27 mouse cellular contexts compared by ENCODE assay signal in the genomic region with DNA sequence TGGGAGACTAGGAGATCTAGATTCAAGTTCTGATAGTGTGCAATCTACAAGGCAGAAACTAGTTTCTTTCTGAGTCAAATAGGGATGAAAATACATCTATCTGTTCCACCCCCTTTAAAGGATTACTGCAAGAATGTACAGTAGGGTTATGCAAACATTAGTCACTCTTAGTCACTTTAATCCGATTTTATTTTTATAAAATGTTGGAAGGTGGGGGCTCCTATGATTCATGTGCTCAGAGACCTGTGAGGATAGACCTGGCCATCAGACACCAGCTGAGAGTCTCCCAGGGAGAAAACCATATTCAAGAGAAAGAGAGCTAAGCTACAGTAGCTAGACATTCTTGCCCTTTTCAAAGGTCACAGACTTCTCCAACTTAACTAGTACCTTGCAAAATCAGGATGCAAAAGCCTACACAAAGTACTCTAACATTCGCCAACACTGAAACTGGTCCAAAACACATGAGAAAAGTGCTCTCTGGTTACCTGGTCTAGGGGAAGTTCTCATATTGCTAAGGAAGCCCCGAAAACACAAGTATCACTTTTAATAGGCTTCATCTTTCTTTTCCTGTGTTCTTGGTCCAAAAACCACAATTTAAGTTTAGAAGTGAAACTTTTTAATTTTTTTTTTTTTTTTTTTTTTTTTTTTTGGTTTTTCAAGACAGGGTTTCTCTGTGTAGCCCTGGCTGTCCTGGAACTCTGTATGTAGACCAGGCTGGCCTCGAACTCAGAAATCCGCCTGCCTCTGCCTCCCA. TPM values are rescaled to one million over a fixed set of nuclear protein-coding genes. Genes with fewer than 3 reads are reported as not detected.
DNase-seq lines count a peak whose midpoint lies in the region; ATAC-seq and TF ChIP-seq lines count a peak whose summit lies in the region.
"Had no signal": no experiment of that assay in that cellular context is flagged by ENCODE, and none has a peak within 500 bp of the region (broad histone marks: within the 10 kb centered on the region; RNA-seq: fewer than 3 reads in every experiment).

No protein-coding gene starts in this region.

- ATAC-seq in midbrain, embryonic 11.5 days (ENCODE audit: low FRiP score): no peak
- no peak for ATAC-seq in midbrain, embryonic 16.5 days
- no peak for ATAC-seq in hindbrain, postnatal 0 days
- ATAC-seq: midbrain, embryonic 13.5 days had no signal

- TF ChIP-seq CTCF in embryonic fibroblast, embryonic 13.5 days (IDR thresholded peaks at IDR 0.05; ENCODE audit: borderline replicate concordance, insufficient read depth, low read length): no peak
- TF ChIP-seq CTCF in hindbrain, postnatal 0 days (IDR thresholded peaks at IDR 0.05; ENCODE audit: low read depth): no peak

- H3K36me3 ChIP-seq in midbrain, embryonic 11.5 days (ENCODE audit: control insufficient read depth, insufficient read depth, low read length): peaks cover 2% of the 10 kb centered on the region; the same call in 1 of the 2 replicates
- no peaks in the 10 kb centered on the region; the same call in 1 of the 2 replicates for H3K36me3 ChIP-seq in midbrain, embryonic 16.5 days (ENCODE audit: control insufficient read depth, insufficient read depth, low read length)
- no peaks in the 10 kb centered on the region for H3K36me3 ChIP-seq in hindbrain, postnatal 0 days (ENCODE audit: insufficient read depth, low read length)
- H3K36me3 ChIP-seq: forebrain, embryonic 12.5 days; limb, embryonic 15.5 days had no signal

- peaks cover 8% of the 10 kb centered on the region for H3K4me1 ChIP-seq in midbrain, embryonic 11.5 days (ENCODE audit: control insufficient read depth, insufficient read depth, low read length)
- H3K4me1 ChIP-seq in midbrain, embryonic 16.5 days (ENCODE audit: control insufficient read depth, insufficient read depth, low read length): peaks cover 12% of the 10 kb centered on the region
- peaks cover 34% of the 10 kb centered on the region for H3K4me1 ChIP-seq in embryonic fibroblast, embryonic 13.5 days (ENCODE audit: control insufficient read depth, insufficient read depth, low read length)
- H3K4me1 ChIP-seq in hindbrain, postnatal 0 days (ENCODE audit: insufficient read depth, low read length): peaks cover 5% of the 10 kb centered on the region; the same call in 1 of the 2 replicates

- no peak overlapping the region for H3K27ac ChIP-seq in midbrain, embryonic 11.5 days (ENCODE audit: low read depth, low read length)
- no peak overlapping the region for H3K27ac ChIP-seq in midbrain, embryonic 16.5 days (ENCODE audit: low read length)
- H3K27ac ChIP-seq in embryonic fibroblast, embryonic 13.5 days (ENCODE audit: insufficient read depth, low read length): peak overlapping the region; percentile 95
- H3K27ac ChIP-seq in hindbrain, postnatal 0 days: no peak overlapping the region
- H3K27ac ChIP-seq: embryonic facial prominence, embryonic 12.5 days; forebrain, embryonic 12.5 days; left cerebral cortex, adult 2 months; limb, embryonic 15.5 days; midbrain, embryonic 13.5 days; neural tube, embryonic 12.5 days had no signal

- no peaks in the 10 kb centered on the region for H3K27me3 ChIP-seq in midbrain, embryonic 11.5 days (ENCODE audit: control insufficient read depth, insufficient read depth, low read length)
- no peaks in the 10 kb centered on the region for H3K27me3 ChIP-seq in midbrain, embryonic 16.5 days (ENCODE audit: control insufficient read depth, insufficient read depth, low read depth, low read length)
- H3K27me3 ChIP-seq in hindbrain, postnatal 0 days (ENCODE audit: insufficient read depth, low read length): no peaks in the 10 kb centered on the region
- H3K27me3 ChIP-seq: embryonic facial prominence, embryonic 12.5 days; forebrain, embryonic 12.5 days; limb, embryonic 15.5 days; midbrain, embryonic 13.5 days; neural tube, embryonic 12.5 days had no signal

- H3K9me3 ChIP-seq in midbrain, embryonic 11.5 days (ENCODE audit: control insufficient read depth, low read length): no peaks in the 10 kb centered on the region
- H3K9me3 ChIP-seq in midbrain, embryonic 16.5 days (replicated peaks; ENCODE audit: control insufficient read depth, low read length, poor library complexity, severe bottlenecking): no peaks in the 10 kb centered on the region
- H3K9me3 ChIP-seq in hindbrain, postnatal 0 days (ENCODE audit: low read length): no peaks in the 10 kb centered on the region
- H3K9me3 ChIP-seq: embryonic facial prominence, embryonic 12.5 days; forebrain, embryonic 12.5 days; limb, embryonic 15.5 days; midbrain, embryonic 13.5 days; neural tube, embryonic 12.5 days had no signal

- H3K9ac ChIP-seq in midbrain, embryonic 11.5 days (ENCODE audit: low read length): no peak overlapping the region
- H3K9ac ChIP-seq in midbrain, embryonic 16.5 days (ENCODE audit: low read depth, low read length): no peak overlapping the region
- no peak overlapping the region for H3K9ac ChIP-seq in hindbrain, postnatal 0 days (replicated peaks; ENCODE audit: low read length)
- H3K9ac ChIP-seq: embryonic facial prominence, embryonic 12.5 days; forebrain, embryonic 12.5 days; limb, embryonic 15.5 days; midbrain, embryonic 13.5 days; neural tube, embryonic 12.5 days had no signal

- no peak for TF ChIP-seq POLR2A in embryonic fibroblast, embryonic 13.5 days (IDR thresholded peaks at IDR 0.05; ENCODE audit: low read depth, low read length)

- 94% methylated on average over 5 of the region's 5 CpGs for WGBS in midbrain, embryonic 11.5 days
- WGBS in midbrain, embryonic 16.5 days: 94% methylated on average over 5 of the region's 5 CpGs
- WGBS in hindbrain, postnatal 0 days: 95% methylated on average over 5 of the region's 5 CpGs

- no peak overlapping the region for H3K4me3 ChIP-seq in midbrain, embryonic 11.5 days (ENCODE audit: low read depth, low read length)
- no peak overlapping the region for H3K4me3 ChIP-seq in midbrain, embryonic 16.5 days (ENCODE audit: low read depth, low read length)
- no peak overlapping the region for H3K4me3 ChIP-seq in embryonic fibroblast, embryonic 13.5 days (ENCODE audit: insufficient read depth, low read length)
- no peak overlapping the region for H3K4me3 ChIP-seq in hindbrain, postnatal 0 days (ENCODE audit: low read length)
- H3K4me3 ChIP-seq: embryonic facial prominence, embryonic 12.5 days; erythroblast, embryonic 14.5 days; forebrain, embryonic 12.5 days; left cerebral cortex, adult 2 months; limb, embryonic 15.5 days; midbrain, embryonic 13.5 days; neural tube, embryonic 12.5 days had no signal

- peak; percentile 22 for DNase-seq in adrenal gland, adult 2 months
- no peak for DNase-seq in adrenal gland, postnatal 14 days
- peak; percentile 65 for DNase-seq in midbrain, embryonic 11.5 days (ENCODE audit: low spot score, missing footprints)
- no peak for DNase-seq in hindbrain, postnatal 0 days (ENCODE audit: low spot score)
- no peak for DNase-seq in thymus, postnatal 14 days
- DNase-seq in urinary bladder, postnatal 25 days (ENCODE audit: low spot score): no peak
- DNase-seq: cerebellum, adult 2 months; cerebellum, postnatal 25 days; kidney, adult 18-20 months; kidney, postnatal 4 days; left cerebral cortex, postnatal 4 days; lung, adult 18-20 months; lung, postnatal 14 days; retina, postnatal 1 day; right cerebral cortex, postnatal 25 days; spleen, adult 18-20 months; thymus, postnatal 36 days had no signal

- no peak overlapping the region for H3K4me2 ChIP-seq in midbrain, embryonic 11.5 days
- H3K4me2 ChIP-seq in midbrain, embryonic 16.5 days (ENCODE audit: low read length): no peak overlapping the region
- no peak overlapping the region for H3K4me2 ChIP-seq in hindbrain, postnatal 0 days (ENCODE audit: low read depth, low read length)
- H3K4me2 ChIP-seq: embryonic facial prominence, embryonic 12.5 days; forebrain, embryonic 12.5 days; heart, embryonic 11.5 days; limb, embryonic 15.5 days; midbrain, embryonic 13.5 days; neural tube, embryonic 12.5 days had no signal

RNA-seq across cellular contexts. Expression of a gene that starts 7.1 kb away (rescaled TPM):
- total RNA-seq in adrenal gland, adult 2 months (2021): 10 to 100 TPM in 1 of 2 experiments, 1 to 10 TPM in 1; 5.6 to 10.2 TPM
- 1.4 and 1.7 TPM in 2 replicates for polyA plus RNA-seq in adrenal gland, adult 2 months (2012; rRNA removed)
- 5.4 and 11.5 TPM in 2 replicates for total RNA-seq in adrenal gland, postnatal 14 days (2021)
- 57.4 and 63.1 TPM in 2 replicates for polyA plus RNA-seq in midbrain, embryonic 11.5 days (2014; fragmentation: Nextera tagmentation; extraction: Ambion mirVana)
- 171 and 177 TPM in 2 replicates for polyA plus RNA-seq in midbrain, embryonic 16.5 days (2015; fragmentation: Nextera tagmentation; extraction: Ambion mirVana)
- polyA plus RNA-seq in embryonic fibroblast, embryonic 13.5 days (2011; ENCODE audit: insufficient read length, low read depth, missing spikeins): 10.4 and 11.5 TPM in 2 replicates
- 130 and 143 TPM in 2 replicates for total RNA-seq in hindbrain, postnatal 0 days (2014; rRNA removed)
- polyA plus RNA-seq in hindbrain, postnatal 0 days (2015; fragmentation: Nextera tagmentation; extraction: Ambion mirVana): 145 and 151 TPM in 2 replicates

RNA-seq across cellular contexts. Expression of a gene that starts 7.7 kb away (rescaled TPM):
- total RNA-seq in adrenal gland, adult 2 months (2021): 10 to 100 TPM; 26.7 to 33.3 TPM
- 13.7 and 14.6 TPM in 2 replicates for polyA plus RNA-seq in adrenal gland, adult 2 months (2012; rRNA removed)
- 31.4 and 34.4 TPM in 2 replicates for total RNA-seq in adrenal gland, postnatal 14 days (2021)
- polyA plus RNA-seq in midbrain, embryonic 11.5 days (2014; fragmentation: Nextera tagmentation; extraction: Ambion mirVana): 27.7 and 32.8 TPM in 2 replicates
- polyA plus RNA-seq in midbrain, embryonic 16.5 days (2015; fragmentation: Nextera tagmentation; extraction: Ambion mirVana): 24.1 and 26.2 TPM in 2 replicates
- 74.9 and 92.9 TPM in 2 replicates for polyA plus RNA-seq in embryonic fibroblast, embryonic 13.5 days (2011; ENCODE audit: insufficient read length, low read depth, missing spikeins)
- 30.9 and 32.3 TPM in 2 replicates for total RNA-seq in hindbrain, postnatal 0 days (2014; rRNA removed)
- polyA plus RNA-seq in hindbrain, postnatal 0 days (2015; fragmentation: Nextera tagmentation; extraction: Ambion mirVana): 17.1 and 19.5 TPM in 2 replicates

Comparison
In these comparisons a context has a peak if more than half of its experiments do, and no peak if none do; other contexts are left out.
1. DNase-seq: peak in adrenal gland, adult 2 months (single experiment) and midbrain, embryonic 11.5 days (single experiment); none in adrenal gland, postnatal 14 days (single experiment), hindbrain, postnatal 0 days (single experiment), thymus, postnatal 14 days (single experiment) and urinary bladder, postnatal 25 days (single experiment).